Mouse (Mus musculus): ENCODE results near the gene Arhgap21. TPM values are rescaled to one million over a fixed set of nuclear protein-coding genes. Genes with fewer than 3 reads are reported as not detected.

Gene Arhgap21
- polyA plus RNA-seq, 3 experiments from 2014 or later: 1.2 to 2.2 (median 1.3) TPM

DNA sequence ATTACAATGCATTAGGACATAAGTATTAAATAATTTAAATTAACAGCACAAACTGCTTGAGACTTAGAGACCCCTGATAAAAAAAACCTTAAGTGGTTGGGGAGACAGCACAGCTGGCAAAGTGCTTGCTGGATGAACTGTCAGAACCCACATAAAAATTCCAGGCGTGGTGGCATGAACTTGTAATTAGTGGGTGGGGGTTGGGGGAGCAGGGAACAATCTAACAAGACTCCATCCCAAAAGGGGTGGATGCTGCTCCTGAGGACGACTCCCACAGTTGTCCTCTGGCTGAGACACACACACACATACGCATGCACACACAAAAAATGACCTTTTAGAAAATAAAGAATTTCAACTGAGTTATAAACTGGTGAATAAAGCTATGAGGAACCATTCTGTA is 79.9 kb downstream of the Arhgap21 start:
- no peak for ATAC-seq

DNA sequence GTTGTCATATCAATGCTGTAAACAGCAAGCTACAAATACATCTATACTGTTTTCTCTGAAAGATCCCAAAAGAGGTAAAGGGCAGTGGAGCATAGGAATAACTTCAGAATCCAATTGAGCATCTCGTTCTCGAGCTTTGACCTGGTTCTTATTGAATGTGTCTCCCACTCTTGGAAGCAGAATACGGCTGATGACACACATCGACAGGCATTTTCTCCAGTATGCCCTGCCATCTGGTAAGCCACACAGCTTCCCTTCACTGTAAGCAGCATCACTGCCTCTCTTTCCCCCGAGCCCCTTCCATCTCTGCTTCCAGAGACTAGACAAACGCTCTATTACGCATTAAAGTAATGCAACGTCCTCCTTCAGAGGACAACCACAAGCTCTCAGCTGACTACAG is 85.4 kb downstream of the Arhgap21 start:
- ATAC-seq: no peak

DNA sequence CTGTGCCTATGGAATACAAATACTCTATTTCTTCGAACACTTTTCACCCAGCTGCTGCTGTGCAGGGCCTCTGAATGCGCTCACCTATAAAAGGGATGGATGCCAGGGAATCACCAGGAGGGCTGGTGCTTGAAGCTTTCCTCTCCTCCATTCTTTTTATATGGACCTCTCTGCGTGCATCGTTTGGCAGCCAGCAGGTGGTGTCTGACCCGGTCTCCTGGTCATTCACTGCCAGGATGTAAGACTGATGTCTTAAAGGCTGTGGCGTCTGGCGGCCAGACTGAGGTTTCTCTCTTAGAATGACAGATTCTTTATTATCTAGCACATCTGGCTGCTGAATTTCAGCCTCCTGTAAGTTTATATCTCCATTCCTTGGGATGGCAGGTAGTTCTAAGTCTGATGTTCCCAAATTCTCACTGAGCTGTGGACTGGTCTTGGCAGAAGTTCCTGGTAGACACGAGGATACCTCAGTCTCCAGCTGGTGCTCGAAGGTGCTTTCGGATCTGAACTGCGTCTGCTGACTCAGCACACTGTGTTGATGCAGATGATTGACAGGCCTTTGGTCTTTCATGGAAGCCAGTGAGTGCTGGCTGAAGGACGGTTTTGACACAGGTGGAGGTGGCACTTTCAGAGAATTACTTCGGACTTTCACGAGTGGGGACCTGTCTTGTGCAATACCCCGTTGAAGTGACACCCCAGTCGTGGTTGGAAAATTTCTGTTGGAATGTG is 88.6 kb downstream of the Arhgap21 start:
- ATAC-seq: no peak

DNA sequence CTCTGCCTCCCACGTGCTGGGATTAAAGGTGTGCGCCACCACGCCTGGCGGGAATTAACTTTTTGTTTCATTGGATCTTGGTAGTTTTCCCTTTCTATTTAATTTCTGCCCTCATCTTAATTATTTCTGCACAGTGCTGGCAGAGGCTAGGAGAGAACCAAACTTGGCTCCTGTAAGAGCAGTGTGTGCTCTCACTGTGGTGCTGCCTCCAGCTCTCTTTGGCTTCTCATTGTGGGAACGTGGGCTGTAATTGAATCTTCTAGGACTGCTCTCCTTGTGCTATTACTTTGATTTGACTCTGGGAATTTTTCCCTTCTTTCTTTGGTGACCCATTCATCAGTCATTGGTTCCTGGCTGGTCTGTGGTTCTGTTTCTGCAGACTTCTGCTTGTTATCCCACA is 94.1 kb downstream of the Arhgap21 start:
- no peak for ATAC-seq

DNA sequence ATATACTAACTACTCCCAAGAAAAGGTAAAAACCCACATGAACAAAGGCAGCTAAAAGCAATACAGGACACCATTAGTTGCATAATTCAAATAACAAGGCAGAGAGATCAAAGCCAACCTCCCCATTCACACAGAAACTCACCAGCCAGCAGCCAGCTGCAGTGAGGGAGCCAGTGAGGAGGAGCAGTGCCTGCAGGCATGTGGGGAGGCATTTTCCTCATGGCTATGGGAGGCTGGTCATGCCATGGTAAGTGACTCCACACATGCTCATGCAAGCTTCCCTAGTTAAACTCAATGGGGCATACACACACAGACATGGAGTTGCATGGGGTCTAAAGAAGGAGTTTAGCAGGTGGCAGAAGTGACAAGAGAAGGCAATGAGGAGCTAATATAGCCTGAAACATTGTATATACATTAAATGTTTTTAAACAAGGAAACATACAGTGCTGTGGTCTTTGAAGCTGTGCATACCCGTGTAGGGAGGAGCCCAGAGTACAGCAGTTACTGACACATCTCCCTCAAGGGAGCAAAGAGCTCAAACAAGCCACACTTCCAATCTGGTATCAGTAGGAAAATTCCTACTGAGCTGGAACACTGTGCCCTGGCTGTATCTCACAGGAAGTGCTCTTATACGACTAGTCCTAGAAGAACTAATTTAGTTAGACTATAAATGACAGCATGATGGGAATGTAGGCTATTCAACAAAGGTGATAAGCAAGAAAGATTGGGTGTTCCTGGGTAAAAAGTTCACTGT is 99.3 kb downstream of the Arhgap21 start:
- no peak for ATAC-seq

DNA sequence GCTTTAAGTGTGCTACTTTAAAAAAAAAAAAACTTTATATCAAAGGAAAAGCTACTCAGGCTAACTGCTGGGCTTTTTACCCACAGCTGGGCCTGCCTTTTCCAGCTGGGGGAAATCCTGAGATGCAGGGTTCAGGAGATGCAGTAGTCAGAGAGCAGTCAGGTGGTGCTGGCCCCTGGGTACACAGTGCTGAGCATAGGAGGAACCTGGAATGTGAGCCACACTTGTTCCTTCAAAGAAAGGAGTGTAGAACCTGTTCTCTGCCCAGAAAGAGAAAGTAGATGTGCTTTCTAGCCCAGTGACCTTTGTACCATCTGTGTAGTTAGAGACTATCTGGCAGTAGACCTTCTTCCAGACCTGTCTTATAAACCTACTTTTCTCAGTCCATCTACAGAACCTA is 100.6 kb downstream of the Arhgap21 start:
- no peak for ATAC-seq

DNA sequence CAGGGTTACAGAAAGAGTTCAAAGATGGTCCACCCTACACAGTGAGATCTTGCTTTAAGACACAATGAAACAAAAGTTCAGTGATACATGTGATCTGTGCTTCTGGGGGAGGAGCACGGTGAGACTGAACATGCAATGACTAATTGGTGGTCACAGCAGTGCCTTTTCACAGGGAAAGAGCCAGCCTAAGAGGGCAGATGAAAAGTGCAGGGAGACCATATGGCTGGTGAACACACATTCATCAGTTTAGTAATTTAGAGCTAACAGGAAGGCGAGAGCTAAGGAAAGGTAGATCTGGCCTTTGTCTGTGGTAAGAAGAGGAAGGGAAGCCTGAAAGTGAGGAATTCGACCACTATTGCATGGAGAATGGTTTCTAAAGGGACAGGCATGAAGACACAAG is 102.9 kb downstream of the Arhgap21 start:
- ATAC-seq: no peak

DNA sequence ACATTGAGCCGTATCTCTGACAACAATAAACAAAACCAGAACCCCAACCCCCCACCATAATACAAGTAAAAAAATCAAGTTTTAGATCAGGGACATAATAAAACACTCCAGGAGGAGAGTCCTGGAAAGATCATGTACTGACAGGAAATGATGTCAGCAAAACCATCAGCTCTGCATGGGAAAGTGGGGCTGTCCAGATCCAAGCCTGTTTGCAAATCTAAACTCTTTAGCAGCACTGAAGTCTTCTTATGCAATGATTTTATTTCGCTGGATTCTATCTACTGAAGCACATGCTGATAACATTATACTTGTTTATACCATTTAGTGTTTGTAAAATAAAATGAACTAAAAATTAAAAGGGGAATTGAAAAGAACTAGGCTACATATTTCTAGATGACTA is 104.1 kb downstream of the Arhgap21 start:
- no peak for ATAC-seq

DNA sequence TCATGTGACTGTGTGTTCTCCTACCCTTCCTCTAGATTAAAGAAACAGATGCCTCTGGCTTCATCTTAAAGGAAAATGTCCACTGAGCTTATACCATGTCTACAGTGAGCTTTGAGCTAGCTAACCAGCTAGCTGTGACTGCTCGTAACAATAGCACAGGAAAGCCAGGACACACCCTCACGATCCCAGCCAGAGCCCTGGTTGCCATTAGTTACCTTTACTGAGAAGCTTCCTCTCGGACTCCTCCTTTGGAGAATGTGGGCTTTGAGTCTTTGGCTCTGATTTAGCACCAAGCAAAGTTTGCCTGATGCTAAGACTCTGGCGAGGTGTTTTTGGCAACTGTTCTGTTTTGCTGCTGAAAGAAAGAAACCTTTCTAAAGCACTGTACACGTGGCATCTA is 107.9 kb downstream of the Arhgap21 start:
- ATAC-seq: no peak

DNA sequence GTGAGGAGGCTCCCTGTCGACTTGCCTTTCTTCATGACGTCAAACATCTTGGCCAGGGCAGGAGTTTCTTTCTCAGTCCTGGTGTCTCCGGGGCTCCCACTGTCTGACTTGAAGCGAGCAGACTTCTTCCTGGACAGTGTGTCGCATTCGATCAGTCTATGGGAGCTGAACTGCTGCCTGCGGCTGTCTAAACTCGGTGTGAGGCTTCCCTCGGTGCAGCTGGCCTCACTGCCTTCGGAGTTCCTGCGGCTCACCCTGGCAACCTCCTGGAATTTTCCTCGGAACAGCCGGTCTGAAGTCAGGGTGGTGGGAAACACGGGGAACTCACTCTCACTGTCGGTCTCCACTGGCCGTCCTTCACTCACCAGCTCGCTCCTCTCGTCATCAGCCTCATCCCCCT is 119.3 kb downstream of the Arhgap21 start:
- ATAC-seq: no peak

DNA sequence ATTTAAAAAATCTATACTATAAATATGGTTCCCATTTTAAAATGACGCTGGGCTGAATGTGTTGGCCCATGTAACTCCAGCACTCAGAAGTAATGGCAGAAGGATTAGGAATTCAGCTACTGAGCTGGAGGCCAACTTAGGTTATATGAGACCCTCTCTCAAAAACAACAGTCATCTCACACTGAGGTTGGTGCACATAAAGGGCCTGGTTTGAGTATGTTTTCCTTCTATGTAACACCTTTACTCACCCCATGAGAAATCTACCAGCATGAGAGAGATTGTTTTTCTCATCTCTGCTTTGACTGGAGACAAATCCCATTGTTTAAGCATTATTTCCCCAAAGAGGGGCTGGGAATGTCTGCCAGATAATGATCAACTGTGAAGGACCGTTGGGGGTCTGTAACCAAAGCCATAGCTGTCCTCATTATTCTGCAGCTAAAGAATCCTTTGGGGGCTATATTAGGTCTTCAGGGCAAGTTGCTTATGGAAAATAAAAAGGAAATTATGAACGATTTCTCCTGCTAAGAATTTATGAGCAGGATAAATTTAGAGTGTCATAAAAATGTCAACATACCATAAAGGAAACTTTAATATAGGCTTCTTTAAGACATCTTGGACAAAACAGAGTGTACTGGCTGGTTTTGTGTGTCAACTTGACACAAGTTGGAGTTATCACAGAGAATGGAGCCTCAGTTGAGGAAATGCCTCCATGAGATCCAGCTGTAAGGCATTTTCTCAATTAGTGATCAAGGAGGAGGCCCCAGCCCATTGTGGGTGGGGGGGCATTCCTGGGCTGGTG is 136.9 kb downstream of the Arhgap21 start:
- no peak for ATAC-seq

DNA sequence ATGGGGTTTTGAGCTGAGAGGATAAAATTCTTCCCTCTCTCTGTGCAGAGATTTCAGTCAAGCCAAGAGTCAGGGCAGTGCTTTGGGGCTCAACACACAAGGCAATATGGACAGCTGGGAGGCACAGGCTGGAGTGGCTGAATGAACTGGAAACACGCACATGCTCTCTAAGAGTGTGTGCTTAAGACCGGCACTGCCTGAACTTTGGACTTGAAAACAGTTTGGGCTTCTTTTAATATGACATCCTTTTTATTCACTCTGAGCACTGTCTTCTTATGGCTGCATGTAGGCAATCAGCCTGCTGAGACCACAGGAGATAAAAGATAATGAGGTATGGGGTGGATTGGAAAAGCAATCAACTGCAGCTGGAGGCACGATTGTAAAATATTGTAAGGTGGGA is 137.8 kb downstream of the Arhgap21 start:
- no peak for ATAC-seq

DNA sequence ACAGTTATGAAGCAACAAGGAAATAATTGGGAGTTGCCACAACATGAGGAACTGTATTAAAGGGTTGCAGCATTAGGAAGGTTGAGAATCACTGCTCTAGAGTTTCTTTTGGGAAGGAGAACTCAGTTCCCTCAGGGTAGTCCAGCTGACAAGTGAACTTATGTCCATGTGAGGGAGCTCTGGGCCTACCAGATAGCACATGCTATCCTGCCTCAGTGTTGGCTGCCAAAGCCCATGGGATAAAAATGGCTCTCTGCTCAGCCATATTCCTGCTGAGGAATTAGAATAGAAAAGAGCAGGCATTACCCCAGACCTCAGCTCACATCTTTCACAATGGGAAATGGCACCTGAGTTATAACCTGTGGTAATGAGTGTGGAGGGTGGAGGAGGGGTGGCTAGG is 142.4 kb downstream of the Arhgap21 start:
- ATAC-seq: no peak

DNA sequence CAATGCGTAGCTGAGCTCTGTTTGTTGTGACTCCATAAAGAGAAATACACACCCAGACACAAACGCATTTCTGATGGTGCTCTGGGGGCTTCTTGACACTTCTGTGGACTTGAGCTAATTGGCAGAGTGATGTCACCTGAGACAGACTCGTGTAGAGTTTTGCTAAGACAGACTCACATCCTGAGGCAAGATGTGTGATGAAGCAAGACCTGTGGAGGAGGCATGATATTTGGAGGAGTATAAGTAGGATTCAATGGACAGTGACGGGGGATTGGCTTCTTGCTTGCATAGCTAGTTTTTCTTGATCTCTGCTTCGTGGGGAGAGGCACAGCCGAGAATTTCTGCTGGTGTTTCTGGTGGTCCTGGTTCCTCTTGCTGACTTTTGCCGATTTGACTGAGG is 150.5 kb downstream of the Arhgap21 start:
- ATAC-seq: no peak

DNA sequence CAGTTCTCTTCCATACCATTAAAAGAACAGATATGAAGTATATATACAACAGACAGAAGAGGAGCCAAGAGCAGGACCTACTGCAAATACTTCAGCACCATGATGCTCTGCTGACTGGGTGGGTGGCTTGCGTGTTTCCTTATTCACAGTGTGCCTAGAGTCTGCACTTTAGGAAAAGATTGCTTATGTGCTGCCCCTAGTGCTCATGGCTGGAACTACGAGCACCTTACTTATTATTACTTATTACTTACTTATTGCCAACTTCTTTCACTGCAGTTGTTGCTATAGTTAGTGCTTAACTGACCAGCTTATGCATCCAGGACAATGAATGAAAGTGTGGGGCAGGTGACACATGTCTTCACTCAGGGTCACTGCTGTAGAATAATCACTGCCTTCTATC is 154.7 kb downstream of the Arhgap21 start:
- ATAC-seq: no peak

DNA sequence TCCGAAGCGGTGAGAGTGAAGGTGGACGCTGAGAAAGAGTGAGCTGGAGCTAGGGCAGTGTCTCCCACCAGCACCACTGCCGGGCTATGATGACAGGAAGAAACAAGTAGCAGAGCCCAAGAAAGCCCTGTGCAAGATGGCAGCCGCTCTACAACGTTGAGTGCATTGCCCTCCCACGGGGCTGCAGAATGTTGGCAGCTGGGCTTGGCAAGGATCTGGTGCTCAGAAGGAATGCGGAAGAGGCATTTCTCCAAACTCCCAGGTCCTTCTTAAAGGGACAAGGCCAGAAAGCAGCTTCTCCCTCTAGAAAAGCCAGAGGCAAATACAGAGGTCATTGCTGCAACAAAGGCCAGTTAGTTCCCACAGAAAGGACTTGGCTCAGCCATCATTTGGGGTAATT is 157.2 kb downstream of the Arhgap21 start:
- ATAC-seq: no peak

DNA sequence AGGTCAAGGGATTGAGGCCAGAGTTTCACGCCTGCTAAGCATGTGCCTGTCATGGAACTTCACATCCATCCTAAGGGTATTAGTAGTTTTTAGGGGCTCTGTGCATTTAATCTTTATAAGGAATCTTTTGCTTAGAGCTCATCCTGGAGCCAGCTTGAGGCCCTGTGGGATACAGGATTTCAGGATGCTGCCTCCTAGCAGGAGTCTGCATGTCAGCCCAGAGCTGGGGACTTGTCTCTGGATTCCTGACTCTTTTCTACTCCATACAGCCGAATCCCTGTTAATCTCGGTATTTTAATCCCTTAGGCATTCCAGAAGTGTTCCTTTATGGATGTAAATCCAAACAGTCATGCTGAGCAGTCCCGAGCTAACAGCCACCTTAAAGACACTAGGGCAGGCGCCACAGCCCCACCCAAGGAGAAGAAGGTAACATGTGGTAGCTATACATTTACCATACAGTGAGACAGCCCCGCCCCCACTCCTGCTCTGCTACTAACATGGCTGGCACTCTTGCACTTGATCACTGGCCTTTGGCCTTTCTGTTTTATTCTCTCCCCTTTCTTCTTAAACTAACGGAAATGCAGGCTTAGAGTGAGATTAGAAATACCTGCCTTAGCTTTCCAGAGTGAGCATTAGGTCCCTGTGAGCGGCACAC is 167.3 kb downstream of the Arhgap21 start:
- ATAC-seq: no peak

Other genes starting within 250 kb of the Arhgap21 start
- gene Enkur, start 236.5 kb upstream of the Arhgap21 start, polyA plus RNA-seq (2017; shearing (Covaris generic)): under 1 TPM in 2 of 3 experiments, not detected in 1; 0.66 to 0.74 TPM
- 1 to 10 TPM; 3.7 to 5.2 (median 4.6) TPM for gene Thnsl1, start 236.8 kb upstream of the Arhgap21 start, polyA plus RNA-seq (2017; shearing (Covaris generic))